Mouse (Mus musculus): Measurements from ENCODE around the gene Crkl.
A peak's percentile ranks its signal among the peaks of the same experiment; 100 is the strongest.
"Not testable (repeated sequence)": the region's sequence is repeated elsewhere in the genome, so short reads cannot be mapped to it uniquely, and the experiment has no call there.

Crkl gene

GRCm38 (mm10) chr16:17488478-17489468 is 37.0 kb downstream of the Crkl start:
- DNase-seq, result no peak

GRCm38 (mm10) chr16:17489469-17490111 is 37.8 kb downstream of the Crkl start, which contains the start of gene Aifm3:
Gene Aifm3, plus strand, starts transcription at chr16:17489611.
- DNase-seq, result no peak

DNA sequence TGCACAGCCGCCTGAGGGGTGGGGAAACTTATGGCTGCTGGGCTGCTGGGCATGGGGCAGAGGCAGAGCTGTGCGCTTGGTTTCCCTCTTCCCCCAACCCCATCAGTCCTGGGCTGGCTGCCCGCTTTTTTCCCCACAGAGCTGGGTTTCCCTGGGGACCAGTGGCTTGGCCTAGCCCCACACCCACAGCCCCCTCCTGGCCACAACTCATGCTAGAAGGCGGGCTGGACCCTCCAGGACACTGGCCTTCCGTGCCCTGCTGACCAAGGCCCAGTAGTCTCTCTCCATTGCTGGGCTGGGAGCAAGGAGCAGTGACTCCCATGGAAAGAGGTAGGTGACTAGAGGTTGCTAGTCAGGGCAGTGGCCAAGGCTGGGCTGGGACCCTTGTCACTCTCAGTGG is 39.4 kb downstream of the Crkl start:
- DNase-seq, result peak; percentile 49

- DNase-seq, result no peak
Observed at GRCm38 (mm10) chr16:17491896-17492561, 40.2 kb downstream of the Crkl start.

DNA sequence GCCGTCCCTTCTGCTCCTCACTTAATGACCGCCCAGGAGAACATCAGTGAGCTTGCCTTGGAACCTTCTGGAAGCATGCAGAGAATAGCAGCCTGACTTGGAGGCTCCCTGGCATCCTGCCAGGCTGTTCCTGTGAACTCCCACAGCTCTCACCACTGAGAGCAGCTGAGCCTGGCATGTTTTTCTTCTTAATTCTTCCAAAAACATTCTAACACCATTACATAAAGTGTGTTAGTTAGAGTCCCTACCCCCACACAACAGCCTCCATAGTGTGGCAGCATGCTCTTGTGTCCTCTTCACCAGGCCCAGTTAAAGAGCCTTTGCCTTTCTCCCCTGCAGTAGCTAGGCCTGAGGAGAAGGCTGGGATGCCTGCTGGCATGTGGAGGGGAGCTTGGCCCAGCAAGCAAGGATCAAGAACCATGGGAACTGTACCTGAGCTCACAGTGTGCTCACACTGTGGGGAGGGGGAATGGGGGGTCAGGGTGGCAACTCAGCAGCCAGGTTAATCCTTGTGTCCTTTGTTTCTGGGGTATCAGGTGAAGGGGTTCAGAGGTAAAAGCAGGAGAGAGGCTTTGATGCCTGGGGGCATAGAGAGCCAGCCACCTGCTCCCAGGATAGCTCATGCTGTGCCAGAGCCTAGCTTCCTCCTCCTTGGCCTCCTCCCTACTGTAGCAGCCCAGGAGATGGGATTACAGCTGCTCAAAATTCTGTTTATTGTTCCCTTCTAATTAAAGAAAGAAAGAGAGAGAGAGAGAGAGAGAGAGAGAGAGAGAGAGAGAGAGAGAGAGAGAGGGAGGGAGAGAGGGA is 44.9 kb downstream of the Crkl start:
- DNase-seq, result peak; percentile 95

DNA sequence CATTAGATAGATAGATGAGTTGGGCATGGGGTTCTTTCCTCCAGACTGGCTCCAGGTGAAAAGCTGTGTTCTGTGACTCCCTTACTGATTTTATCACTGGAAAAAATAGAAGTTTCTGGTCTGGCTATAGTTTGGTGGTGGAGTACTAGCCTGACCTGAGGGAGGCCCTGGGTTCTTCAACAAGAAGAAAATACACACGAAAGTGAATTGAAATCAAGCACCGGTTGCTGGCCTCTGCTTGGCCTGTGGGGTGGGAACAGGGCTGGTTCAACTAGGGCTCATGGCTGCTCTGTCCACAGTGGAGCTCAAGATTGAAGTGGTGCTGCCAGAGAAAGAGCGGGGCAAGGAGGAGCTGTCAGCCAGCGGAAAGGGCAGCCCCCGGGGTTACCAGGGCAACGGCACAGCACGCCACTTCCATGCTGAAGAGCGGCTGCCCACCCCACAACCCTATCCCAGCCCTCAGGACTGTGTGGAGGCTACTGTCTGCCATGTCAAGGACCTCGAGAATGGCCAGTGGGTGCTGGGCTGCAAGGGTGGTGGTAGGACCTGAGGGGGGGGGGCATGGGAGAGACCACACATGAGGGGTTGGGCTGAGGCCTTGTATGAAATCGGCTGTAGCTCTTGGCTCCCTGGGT is 47.6 kb downstream of the Crkl start:
- no peak for DNase-seq

DNA sequence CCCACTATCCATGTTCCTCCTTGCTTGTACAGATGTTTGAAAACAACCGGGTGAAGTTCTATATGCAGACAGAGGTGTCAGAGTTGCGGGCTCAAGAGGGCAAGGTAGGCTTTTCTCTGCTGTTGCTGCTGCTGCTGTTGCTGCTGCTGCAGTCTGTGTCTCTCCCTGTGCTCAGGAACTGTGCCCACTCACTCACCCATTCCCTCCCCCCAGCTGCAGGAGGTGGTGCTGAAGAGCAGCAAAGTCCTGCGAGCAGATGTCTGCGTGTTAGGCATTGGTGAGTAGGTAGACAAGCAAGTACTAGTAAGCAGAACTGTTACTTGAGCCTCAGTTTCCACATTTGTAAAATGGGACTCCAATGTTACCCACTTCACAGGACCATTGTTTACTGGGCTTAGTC is 50.9 kb downstream of the Crkl start:
- no peak for DNase-seq

DNA sequence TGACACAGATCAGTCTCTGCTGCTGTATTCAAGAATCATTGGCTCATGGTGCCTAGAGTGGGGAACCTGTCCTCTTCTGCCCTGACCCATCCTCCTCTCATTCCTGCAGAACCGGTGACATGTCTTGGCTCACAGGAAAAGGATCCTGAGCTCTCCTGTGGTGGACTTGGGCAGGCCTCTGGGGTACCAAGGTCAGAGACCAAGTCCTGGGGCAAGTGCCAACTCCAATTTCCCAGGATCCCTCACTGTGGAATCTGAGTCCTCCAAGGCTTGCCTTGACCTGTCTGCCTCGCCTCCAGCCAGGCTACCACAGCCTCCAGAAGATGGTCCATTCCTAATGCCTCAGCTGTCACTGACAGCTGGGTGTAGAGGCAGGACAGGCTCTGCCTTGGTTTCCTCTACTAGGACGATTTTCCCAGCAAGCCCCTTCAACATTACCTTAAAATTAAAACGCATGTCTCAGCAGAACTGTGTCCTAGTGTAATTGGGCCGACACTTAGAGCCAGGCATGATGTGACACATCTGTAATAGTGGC is 55.3 kb downstream of the Crkl start:
- DNase-seq, result no peak

- not testable (repeated sequence) for DNase-seq
Observed at GRCm38 (mm10) chr16:17508031-17508430, 56.2 kb downstream of the Crkl start.

GRCm38 (mm10) chr16:17508546-17509239 is 56.9 kb downstream of the Crkl start, which contains the start of gene Lztr1:
Gene Lztr1, plus strand, starts transcription at chr16:17508688.
- DNase-seq, result peak; percentile 85

DNA sequence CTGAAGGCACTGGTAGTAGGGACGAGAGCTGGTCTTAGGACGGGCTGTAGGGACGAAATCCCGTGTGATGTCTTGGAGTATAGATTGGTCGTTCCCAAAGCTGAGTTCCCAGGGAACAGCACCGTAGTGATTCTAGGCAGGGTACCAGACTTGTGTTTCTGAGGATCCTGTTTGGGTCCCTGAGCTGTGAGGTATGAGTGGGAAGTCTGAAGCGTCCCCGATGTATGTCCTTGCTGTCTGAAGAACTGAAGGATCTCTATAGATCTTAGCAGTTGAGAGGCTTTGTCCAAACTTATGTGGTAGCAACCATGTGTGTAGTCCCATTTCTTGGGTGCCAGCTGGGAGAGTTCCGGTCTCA is 57.4 kb downstream of the Crkl start:
- no peak for DNase-seq

GRCm38 (mm10) chr16:17510143-17510542 is 58.4 kb downstream of the Crkl start:
- DNase-seq, result no peak

- DNase-seq, result no peak
Observed at GRCm38 (mm10) chr16:17510686-17511085, 58.9 kb downstream of the Crkl start.

- no peak for DNase-seq
Observed at GRCm38 (mm10) chr16:17511431-17511830, 59.6 kb downstream of the Crkl start.

DNA sequence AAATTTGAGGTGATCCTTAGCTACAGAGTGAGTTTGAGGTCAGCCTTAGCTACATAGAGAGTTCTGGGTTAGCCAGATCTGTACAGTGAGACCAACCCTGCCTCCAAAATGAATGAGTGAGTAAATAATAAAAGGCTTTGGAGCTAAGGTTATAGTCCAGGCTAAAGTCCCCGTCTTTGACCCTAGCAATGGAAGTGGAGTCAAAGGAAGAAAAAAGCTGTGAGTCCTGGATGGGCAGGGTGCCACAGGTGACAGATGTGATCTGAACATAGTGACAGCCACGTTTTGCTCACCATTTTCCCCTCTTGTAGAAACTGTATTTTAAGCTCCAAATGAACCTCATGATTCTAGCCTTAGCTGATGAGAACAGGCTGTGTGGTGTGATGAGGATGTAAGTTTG is 67.1 kb downstream of the Crkl start:
- DNase-seq, result no peak

- DNase-seq, result no peak
Observed at GRCm38 (mm10) chr16:17524156-17524555, 72.4 kb downstream of the Crkl start.

DNA sequence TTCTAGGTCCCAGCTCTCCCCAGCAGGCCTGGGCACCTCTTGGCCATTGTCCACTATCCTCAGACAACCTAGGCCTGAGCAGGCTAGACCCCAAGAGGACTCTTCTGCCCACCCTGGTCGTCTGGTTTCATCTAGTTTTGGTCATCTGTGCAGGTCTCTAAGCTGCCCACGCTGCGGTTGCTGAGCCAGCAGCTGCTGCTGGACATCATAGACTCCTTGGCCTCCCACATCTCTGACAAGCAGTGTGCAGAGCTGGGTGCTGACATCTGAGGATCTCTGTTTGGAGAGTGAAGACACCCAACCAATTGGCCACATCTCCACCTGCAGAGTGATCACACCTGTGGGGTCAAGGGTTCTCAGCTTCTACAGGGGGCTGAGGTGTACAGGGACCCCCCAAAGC is 73.7 kb downstream of the Crkl start:
- DNase-seq, result no peak

- no peak for DNase-seq
Observed at GRCm38 (mm10) chr16:17526223-17526622, 74.4 kb downstream of the Crkl start.

GRCm38 (mm10) chr16:17527606-17528005 is 75.8 kb downstream of the Crkl start:
- no peak for DNase-seq

DNA sequence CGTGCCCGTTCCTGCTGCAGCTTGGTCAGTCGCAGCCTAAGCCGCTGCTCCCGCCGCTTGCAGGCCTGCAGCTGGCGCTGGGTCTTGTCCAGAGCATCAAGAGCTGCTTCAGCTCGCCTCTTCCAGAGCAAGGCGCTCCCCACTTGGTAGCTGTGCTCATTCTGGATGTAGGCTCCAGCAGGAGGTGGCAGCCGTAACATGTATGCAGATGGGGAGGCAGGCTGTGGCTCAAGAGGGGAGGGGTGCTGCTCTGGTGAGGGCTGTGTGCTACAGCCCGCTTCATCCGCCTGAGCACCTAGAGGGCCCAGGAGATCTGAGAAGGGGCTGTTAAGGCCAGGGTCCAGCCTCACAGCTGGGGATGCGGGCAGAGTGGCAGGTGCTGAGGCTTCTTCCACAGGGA is 76.5 kb downstream of the Crkl start:
- no peak for DNase-seq

- no peak for DNase-seq
Observed at GRCm38 (mm10) chr16:17529981-17530586, 78.3 kb downstream of the Crkl start.
